Mouse (Mus musculus) B cell, adult 62 days (primary cell): Measurements from ENCODE around the gene Psmb6. TPM values are rescaled to one million over a fixed set of nuclear protein-coding genes. Genes with fewer than 3 reads are reported as not detected.

ENCODE experiments used
- total RNA-seq: library from RNA; stranded (reverse); gene quantifications from 4 replicates; pipeline ENCODE4 v1.2.4, GENCODE M21; 2023

Psmb6 gene
- total RNA-seq, result 123 to 130 TPM (median 128 TPM) in 4 replicates

DNA sequence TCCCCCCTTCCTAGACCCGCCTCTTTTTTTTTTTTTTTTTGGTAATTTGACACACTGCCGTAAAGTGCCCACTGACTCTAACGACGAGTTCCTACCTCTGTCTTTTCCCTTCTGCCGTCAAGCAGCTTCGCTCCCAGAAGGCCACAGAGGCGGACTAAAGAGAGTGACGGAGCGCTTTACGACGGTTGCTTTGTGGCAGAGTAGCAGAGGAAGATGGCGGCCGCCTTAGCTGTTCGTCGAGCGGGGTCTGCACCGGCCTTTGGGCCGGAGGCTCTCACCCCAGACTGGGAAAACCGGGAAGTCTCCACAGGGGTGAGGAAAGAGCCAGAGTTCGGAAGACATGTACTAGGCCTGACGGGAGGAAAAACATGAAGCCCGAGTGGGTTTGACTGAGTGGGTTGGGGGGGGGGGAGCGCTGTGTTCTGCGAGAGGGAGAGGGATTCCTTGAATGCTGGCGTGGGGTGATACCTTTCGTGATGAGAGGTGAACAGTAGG is at the start of gene Psmb6:
Psmb6 (plus strand) TSS at position 184 of the 495 bp plus-strand sequence.

DNA sequence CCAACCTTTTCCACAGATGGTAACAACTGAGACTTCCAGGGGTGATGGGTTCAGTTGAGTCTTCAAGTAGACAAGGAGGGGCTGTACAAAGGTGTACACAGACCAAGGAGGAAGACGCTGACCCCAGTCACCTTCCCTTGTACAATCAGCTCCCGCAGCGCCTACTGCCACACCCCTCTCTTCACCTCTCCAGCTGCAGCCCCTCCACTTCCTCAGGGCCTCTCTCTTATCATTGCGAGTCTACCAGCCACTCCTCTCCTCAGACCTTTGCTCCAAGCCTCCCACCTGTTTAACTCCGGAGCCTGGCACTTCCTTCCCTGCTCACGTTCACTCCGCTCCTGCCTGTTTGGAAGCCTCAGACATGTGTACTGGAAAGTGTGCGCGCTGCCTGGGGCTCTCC is 20.2 kb upstream of the Psmb6 start, which contains the start of gene Tm4sf5:
Tm4sf5 (plus strand) TSS at position 275 of the 400 bp plus-strand sequence.

DNA sequence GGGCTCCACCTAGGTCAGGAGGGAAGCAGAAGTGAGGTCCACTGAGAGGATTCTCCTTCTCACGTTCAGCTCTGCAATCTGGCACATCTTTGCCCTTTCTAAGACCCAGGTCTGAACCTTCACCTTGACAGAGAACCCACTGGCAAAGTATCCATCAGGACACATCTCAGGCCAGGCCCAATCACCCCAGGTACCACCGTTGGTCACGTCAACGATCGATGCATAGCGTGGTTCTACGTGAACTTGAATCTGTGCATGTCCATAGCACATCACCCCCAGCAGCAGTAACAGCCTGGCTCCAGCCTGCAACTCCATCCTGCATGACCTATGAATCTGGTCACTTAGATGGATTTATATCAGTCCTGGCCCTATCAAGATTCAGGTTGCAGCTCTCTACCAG is 10.9 kb upstream of the Psmb6 start, which contains the start of gene Vmo1:
Vmo1 (minus strand) TSS at position 329 of the 400 bp plus-strand sequence.

DNA sequence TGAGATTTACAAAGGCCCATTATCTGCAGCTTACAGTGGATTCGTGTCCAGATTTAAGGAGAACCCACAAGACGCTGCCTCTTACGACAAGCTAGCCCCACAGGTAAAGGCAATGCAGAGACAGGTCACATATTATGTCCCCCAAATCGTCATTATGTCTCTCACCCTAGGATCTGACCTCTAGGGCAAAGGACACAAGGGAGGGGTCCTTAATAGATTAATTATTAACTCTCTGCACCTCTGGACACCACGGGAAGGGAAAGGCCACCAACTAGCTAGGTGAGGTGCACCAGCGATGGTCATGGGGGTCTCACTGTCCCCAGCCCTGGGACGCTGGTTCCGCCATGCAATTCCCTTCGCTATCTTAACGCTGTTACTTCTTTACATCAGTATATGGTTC is 6.2 kb upstream of the Psmb6 start, which contains the start of gene Gltpd2:
Gltpd2 (plus strand) TSS at position 274 of the 400 bp plus-strand sequence.

DNA sequence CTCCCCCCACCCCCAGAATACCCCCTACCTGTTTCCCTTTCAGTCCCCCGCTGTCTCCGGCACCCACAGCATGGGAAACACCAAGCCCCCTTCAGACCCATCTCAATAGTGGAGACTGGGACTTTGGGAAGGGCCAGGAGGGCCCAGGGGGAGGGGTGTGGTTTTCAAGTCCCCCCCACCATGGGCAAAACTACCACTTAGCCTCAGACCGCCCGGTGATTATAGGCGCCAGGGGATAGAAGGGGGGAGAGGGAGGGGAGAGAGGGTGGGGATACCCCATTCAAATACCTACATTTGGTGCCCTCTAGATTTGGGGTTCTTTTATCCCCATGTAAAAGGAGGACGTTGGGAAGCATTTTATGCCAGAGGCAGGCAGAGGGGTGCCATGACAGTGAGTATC is 7.7 kb downstream of the Psmb6 start, which contains the start of gene Gm40193:
Gm40193 (minus strand) TSS at position 101 of the 400 bp plus-strand sequence.

DNA sequence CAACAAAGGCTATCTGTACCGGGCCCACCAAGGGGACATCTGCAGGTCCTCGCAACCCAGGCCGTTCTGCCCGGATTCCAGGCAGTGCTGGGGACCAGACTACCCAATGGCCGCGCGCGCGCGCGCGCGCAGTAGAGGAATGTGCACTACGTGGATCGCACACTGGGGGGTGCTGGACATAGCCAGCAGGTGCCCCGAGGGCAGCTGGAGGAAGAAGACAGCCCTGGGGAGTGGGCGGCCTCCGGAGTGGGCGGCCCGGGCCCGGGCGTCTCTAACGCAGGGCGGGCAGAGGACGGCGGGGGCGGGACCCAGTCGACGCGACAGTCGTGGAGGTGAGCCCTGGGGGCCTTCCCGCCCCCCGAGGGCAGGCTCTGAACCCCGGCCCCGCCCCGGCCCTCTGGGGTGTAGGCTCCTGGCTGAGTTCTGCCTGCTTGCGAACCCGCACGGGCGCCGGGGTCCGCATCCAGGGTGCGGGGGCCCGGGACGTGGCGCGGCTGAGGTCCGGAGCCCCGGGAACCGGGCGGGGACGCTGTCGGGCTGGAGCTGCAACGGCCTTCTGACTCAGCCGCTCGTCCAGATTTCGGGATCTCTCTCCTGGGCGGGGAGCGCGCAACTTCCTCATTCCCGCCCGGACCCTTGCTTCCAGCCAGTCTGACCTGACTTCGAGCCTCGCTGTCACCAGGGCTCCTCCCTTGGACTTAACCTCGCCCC is 14.9 kb downstream of the Psmb6 start, which contains the start of gene Pld2:
Pld2 (plus strand) TSS at position 188 of the 711 bp plus-strand sequence.

DNA sequence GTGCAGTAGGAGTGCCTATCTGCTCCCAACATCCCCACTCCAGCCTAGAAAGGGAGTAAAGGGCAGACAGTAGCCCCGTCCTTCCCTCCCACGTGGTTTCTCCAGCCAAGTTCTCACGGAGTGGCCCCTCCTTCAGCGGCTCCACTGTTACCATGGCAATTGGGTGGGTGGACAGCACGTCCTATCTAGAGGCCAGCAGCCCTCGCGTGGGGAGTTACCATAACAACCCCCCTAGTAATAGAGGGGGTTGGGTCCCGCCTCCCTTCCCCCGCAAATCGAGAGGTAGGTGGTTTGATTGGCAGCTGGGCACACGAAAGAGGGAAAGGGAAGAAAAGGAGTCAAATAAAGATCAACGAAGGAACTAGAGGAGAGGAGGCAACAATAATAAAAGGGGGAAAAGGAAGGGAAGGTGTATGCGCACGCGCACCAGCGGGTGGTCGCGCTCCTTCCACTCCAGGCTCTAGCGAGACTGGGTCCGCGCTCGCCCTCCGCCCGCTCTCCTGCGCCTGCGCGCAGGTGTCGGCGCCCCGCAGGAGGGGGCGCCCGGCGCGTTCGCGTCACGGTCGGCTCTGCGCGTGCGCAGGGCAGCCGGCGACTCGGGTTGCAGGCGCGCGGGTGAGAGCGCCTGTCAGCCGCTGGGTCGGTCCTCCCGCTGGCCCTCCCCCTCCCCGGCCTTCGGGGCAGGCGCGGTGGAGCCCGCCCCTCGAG is 37.3 kb downstream of the Psmb6 start, which contains the start of gene Mink1:
Mink1 (plus strand) TSS at position 595 of the 708 bp plus-strand sequence.

Other genes with a start within 250 kb of the Psmb6 start
- not detected in 4 replicates for gene Alox12e, start 202.7 kb upstream of the Psmb6 start, total RNA-seq
- gene Alox15, start 173.3 kb upstream of the Psmb6 start, total RNA-seq, result 2.2 TPM in 1 of 4 replicates, not detected in the others
- gene Pelp1, start 115.3 kb upstream of the Psmb6 start, total RNA-seq, result 26.2 to 28.3 TPM (median 27.4 TPM) in 4 replicates
- 96.8 to 105 TPM (median 102 TPM) in 4 replicates for gene Arrb2, start 92.7 kb upstream of the Psmb6 start, total RNA-seq
- gene Med11, start 73.4 kb upstream of the Psmb6 start, total RNA-seq, result 41.2 to 54.4 TPM (median 43.1 TPM) in 4 replicates
- gene Zmynd15, start 65.9 kb upstream of the Psmb6 start, total RNA-seq, result 0.41 to 3.1 TPM (median 0.87 TPM) in 4 replicates
- gene Cxcl16, start 65.4 kb upstream of the Psmb6 start, total RNA-seq, result 8.6 to 11.2 TPM (median 9.8 TPM) in 4 replicates
- gene Tm4sf5, start 20.1 kb upstream of the Psmb6 start, total RNA-seq, result not detected in 4 replicates
- gene Vmo1, start 10.8 kb upstream of the Psmb6 start, total RNA-seq, result not detected in 4 replicates
- not detected in 4 replicates for gene Gltpd2, start 6.2 kb upstream of the Psmb6 start, total RNA-seq
- not detected in 4 replicates for gene Gm40193, start 7.6 kb downstream of the Psmb6 start, total RNA-seq
- 3.6 to 6.9 TPM (median 4.8 TPM) in 4 replicates for gene Pld2, start 14.7 kb downstream of the Psmb6 start, total RNA-seq
- 83.2 to 99.3 TPM (median 92.6 TPM) in 4 replicates for gene Mink1, start 37.5 kb downstream of the Psmb6 start, total RNA-seq
- gene 4930544D05Rik, start 90.5 kb downstream of the Psmb6 start, total RNA-seq, result not detected in 4 replicates
- gene Chrne, start 93.8 kb downstream of the Psmb6 start, total RNA-seq, result 2.2 TPM in 1 of 4 replicates, not detected in the others
- gene Gp1ba, start 113.8 kb downstream of the Psmb6 start, total RNA-seq, result not detected in 4 replicates
- gene Rnf167, start 121.9 kb downstream of the Psmb6 start, total RNA-seq, result 191 to 209 TPM (median 198 TPM) in 4 replicates
- gene Slc25a11, start 122.1 kb downstream of the Psmb6 start, total RNA-seq, result 63.0 to 77.8 TPM (median 66.3 TPM) in 4 replicates
- gene Pfn1, start 129.3 kb downstream of the Psmb6 start, total RNA-seq, result 1,311 to 1,415 TPM (median 1,337 TPM) in 4 replicates
- 27.9 to 35.0 TPM (median 31.9 TPM) in 4 replicates for gene Eno3, start 131.8 kb downstream of the Psmb6 start, total RNA-seq
- gene Spag7, start 144.0 kb downstream of the Psmb6 start, total RNA-seq, result 34.1 to 44.3 TPM (median 40.2 TPM) in 4 replicates
- 60.2 to 85.3 TPM (median 65.6 TPM) in 4 replicates for gene Camta2, start 162.7 kb downstream of the Psmb6 start, total RNA-seq
- 1.4 to 2.5 TPM (median 2.2 TPM) in 4 replicates for gene Inca1, start 174.8 kb downstream of the Psmb6 start, total RNA-seq
- gene Kif1c, start 175.2 kb downstream of the Psmb6 start, total RNA-seq, result 27.1 to 33.9 TPM (median 29.3 TPM) in 4 replicates
- 1.9 to 2.7 TPM (median 2.2 TPM) in 4 replicates for gene Zfp3, start 238.8 kb downstream of the Psmb6 start, total RNA-seq